Mouse (Mus musculus) left cerebral cortex, postnatal 4 days (tissue): ENCODE measurements around the gene Nhlrc4. TPM values are rescaled to one million over a fixed set of nuclear protein-coding genes. Genes with fewer than 3 reads are reported as not detected.

ENCODE experiments used
- DNase-seq: peaks from one replicate; pipeline ENCODE4 v3.0.0-alpha.2; 2022
- intact Hi-C: fragments of 180-260 bp; cut with DNase I; formaldehyde crosslinking; loops from one replicate; pipeline ENCODE4 v1.15.1; 2025
- total RNA-seq, 2 experiments: library from RNA; stranded (reverse); gene quantifications; 2 replicates each; pipeline ENCODE4 v1.2.3; 2021

The Nhlrc4 gene
- total RNA-seq = not detected

DNA sequence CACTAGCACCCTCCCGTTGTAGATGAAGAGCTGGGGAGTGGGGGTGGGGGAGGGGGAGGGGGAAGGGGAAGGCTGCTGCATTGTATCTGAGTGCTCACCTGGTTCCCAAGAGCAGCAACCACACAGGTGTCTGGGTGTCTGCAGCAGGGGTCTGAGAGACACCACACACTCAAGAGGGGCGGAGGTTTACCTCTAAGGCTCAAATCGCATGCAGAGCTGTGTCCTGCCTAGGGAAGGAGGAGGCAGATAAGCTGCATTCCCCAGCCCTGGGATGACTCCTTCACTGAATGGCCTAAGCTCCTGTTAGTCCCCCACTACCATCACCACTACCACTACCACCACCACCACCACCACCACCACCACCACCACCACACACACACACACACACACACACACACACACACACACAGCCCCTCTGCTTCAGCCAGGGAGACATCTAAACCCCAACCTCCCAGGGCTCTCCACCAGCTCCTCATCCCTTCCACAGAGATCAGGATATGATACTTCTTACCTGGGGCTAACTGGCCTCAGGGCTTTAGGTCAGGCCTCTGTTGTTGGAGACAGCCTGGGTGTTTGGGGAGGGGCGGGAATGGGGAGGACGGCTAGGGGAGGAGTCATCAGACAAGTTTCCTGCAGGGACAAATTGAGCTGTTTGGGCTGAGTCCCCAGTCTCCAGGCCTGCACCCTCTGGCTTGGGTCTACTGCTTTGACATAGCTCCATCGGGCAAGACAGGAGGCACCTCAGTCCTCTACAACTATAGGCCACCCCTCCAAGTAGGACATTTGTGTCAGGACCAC is at the start of gene Nhlrc4, which contains the start of gene Pigq:
Gene Nhlrc4, minus strand, starts transcription at position 596 of the 798 bp plus-strand sequence.
Gene Pigq, minus strand, starts transcription at position 571 of the 798 bp plus-strand sequence.
- intact Hi-C loops = no loop called here
- DNase-seq = no peak

DNA sequence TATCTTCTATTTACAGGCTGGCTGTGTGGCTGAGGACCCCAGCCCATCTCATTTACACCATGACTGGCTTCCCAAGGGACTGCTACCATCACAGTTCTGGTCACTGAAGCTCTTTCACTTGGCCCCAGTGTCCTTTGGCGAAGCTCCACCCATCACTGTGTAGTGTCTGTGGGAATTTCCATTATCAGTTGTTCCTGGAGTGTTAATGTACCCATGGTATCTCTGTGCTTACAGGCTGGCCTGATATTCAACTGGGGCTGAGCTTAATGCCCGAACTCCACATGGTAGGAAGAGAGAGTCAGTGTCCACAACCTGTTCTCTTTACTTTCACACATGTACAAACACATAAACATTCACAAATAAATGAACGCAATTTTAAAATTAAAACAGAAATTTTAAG is 48.7 kb upstream of the Nhlrc4 start:
- intact Hi-C loops = no loop called here
- no peak for DNase-seq

DNA sequence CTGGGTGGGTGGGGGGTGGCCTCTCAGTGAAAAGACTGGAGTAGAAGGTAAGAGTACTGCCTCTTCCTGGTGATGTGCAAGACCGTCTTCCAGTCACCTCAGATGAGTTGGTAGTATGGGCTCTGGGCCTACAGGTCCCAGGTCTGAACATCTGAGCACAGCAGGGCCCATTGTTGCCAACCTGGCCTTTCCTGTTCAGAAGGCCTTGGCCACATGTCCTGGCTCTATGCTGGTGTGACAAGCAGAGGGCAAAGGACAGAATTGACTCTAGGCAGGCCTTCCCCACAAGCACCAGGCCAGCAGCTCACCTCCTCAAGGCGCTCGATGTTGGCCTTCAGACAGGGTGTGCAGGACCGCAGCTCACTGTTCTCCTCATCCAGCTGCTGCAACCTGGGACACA is 47.5 kb upstream of the Nhlrc4 start:
- intact Hi-C loops = no loop called here
- no peak for DNase-seq

GRCm38 (mm10) chr17:25990331-25990730 is 45.6 kb upstream of the Nhlrc4 start:
- DNase-seq = no peak
- intact Hi-C loops = no loop called here

GRCm38 (mm10) chr17:25985306-25986294 is 40.8 kb upstream of the Nhlrc4 start, which contains the start of gene Capn15:
Capn15 (minus strand) TSS chr17:25985796.
- DNase-seq = peak; percentile 94
- intact Hi-C loops = no loop called here

- intact Hi-C loops = no loop called here
- no peak for DNase-seq
Observed at GRCm38 (mm10) chr17:25984556-25985305, 40.0 kb upstream of the Nhlrc4 start.

GRCm38 (mm10) chr17:25984066-25984465 is 39.3 kb upstream of the Nhlrc4 start:
- DNase-seq = no peak
- intact Hi-C loops = no loop called here

- intact Hi-C loops = no loop called here
- no peak for DNase-seq
Observed at GRCm38 (mm10) chr17:25982913-25983312, 38.2 kb upstream of the Nhlrc4 start.

DNA sequence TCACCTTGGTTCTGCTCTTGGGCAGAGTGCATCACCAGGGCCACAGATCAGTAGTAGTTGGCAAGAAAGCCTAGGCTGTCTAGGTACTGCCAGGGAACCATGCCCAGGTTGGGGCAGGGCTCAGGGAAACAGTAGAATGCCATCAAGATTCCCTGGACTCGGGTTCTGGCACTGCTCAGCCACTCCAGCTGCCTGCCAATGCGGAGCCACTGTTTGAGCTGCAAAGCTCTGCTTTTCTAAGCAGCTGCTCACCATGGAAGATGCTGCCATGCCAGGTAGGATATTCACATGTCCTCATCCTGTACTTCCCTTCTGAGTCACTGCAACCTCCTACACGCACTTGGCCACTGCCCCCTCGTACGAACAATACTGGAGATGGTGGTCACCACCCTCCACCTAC is 36.1 kb upstream of the Nhlrc4 start:
- intact Hi-C loops = no loop called here
- DNase-seq = peak; percentile 68

GRCm38 (mm10) chr17:25979829-25980738 is 35.3 kb upstream of the Nhlrc4 start:
- no peak for DNase-seq
- intact Hi-C loops = no loop called here

DNA sequence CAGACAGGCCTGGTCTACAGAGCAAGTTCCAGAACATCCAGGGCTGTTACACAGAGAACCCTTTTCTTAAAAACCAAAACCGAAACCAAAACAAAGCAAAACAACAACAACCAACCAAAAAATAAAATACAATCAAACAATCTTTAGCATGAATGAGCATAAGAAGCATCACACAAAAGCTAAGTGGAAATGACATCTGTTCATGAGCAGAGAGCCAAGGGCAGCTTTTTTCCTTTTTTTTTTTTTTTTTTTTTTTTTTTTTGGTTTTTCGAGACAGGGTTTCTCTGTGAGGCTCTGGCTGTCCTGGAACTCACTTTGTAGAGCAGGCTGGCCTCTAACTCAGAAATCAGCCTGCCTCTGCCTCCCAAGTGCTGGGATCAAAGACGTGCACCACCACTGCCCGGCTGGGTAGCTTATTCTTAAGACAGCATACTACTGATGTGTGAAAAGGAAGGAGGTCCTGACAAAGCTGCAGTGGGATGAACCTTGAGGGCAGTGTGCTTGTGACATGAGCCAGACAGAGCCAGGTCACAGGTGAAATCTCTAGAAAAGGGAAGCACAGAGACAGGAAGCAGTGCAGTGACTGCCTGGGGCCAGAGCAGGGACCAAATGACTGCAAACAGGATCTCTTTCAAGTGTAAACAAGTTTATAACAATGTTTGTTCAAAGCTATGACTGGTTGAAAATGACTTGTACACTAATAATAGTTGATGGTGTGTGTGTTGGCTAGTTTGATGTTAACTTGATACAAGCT is 26.4 kb upstream of the Nhlrc4 start:
- intact Hi-C loops = no loop called here

GRCm38 (mm10) chr17:25970448-25970847 is 25.7 kb upstream of the Nhlrc4 start:
- no peak for DNase-seq
- intact Hi-C loops = no loop called here

More for the DNA sequence above, 26.4 kb upstream of the Nhlrc4 start:
- no peak for DNase-seq

DNA sequence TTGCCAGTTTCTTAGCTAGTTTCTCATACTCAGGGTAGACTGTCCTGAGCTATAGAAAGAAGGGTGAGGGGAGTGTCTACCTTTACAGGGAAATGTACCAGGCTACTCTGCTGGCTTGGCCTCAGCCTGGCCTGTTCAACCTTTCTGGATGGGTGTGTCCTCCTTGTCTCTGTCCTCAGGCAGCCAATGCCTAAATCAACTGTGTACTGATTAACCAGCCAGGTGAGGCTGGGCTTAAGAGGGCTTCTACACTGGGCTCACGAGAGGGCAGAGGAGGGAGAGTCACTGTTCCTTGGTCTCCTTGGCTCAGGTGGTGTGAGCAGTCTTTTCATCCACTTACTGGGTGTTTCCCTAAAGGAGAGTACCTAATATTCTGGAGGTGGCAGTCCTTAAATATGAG is 23.4 kb upstream of the Nhlrc4 start:
- intact Hi-C loops = no loop called here
- DNase-seq = no peak

DNA sequence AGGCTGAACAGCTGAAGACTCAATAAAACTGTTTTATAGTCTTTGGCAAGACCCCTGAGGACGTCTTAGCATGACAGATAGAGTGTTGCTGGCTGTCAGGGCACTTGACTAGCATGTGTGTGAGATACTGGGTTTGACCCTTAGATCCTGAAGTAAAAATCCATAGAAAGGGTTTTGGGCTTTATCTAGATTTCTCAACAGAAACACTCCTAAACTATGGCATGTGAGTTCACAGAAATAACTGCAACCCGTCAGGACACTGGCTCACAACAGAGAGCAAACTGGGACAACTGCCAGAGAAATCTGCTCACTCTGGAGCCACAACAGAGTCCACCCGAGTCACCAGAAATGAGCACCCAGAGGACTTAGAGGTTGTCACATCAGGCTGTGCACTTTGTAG is 22.9 kb upstream of the Nhlrc4 start:
- intact Hi-C loops = no loop called here
- no peak for DNase-seq

DNA sequence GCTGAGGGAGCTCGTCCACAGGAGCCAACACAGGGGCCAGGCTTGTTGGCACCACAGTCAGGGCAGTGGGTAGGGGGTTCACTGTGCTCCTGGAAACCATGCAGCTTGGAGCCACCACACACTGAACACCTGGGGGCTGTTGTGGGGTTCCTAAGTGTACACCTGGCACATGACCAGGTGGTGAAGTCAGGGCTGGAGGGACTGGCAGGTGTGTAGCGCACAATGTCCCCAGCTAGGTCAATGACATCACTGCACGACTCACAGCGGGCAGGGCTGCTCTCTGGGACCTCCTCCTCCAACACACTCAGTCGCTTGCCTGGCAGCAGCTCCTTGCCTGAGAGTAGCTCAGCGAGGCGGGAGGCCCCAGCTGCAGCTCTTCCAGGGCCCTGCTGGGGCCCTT is 19.5 kb upstream of the Nhlrc4 start:
- no peak for DNase-seq
- intact Hi-C loops = no loop called here

DNA sequence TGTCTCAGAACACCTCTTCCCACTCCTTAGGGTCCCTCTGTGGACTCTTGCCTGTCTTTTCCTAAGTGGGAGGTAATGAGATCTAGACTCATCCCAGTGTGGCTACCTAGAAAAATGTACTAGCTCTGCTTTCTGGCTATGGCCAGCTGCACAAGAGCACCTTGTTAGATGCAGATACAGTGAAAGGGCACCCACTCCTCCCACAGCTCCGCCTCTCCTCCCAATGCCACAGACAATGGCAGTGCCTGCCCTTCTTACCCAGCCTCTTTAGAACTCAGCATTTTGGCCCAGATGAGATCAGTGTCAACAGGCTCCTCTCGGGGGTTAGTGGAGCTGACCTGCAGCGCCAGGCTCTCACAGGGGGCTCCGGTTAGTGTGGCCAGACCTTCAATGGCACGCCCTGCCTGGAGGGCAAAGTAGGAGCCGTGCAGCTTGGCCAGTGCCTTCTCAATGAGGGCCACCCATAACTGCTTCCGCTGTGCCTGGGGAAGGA is 17.7 kb upstream of the Nhlrc4 start:
- intact Hi-C loops = no loop called here

GRCm38 (mm10) chr17:25961566-25961965 is 16.8 kb upstream of the Nhlrc4 start:
- intact Hi-C loops = no loop called here

More for the DNA sequence above, 17.7 kb upstream of the Nhlrc4 start:
- DNase-seq = no peak

GRCm38 (mm10) chr17:25959630-25960467 is 15.1 kb upstream of the Nhlrc4 start:
- intact Hi-C loops = no loop called here
- DNase-seq = no peak

More at GRCm38 (mm10) chr17:25961566-25961965, 16.8 kb upstream of the Nhlrc4 start:
- no peak for DNase-seq
